Mouse (Mus musculus) heart, postnatal 36 days (tissue): ENCODE measurements at regions not wholly inside any gene's neighbourhood (a gene's known extent, or its start where the extent isn't known, plus 50 kb on each side); places are given as distances from the start of the nearest gene placed in this dataset.

ENCODE experiments used
- DNase-seq, 2 experiments: peaks; one replicate each; pipeline ENCODE4 v3.0.0; 2021 to 2022
- intact Hi-C: fragments of 180-260 bp; cut with DNase I; formaldehyde crosslinking; loops from one replicate; pipeline ENCODE4 v1.15.1; 2025

DNA sequence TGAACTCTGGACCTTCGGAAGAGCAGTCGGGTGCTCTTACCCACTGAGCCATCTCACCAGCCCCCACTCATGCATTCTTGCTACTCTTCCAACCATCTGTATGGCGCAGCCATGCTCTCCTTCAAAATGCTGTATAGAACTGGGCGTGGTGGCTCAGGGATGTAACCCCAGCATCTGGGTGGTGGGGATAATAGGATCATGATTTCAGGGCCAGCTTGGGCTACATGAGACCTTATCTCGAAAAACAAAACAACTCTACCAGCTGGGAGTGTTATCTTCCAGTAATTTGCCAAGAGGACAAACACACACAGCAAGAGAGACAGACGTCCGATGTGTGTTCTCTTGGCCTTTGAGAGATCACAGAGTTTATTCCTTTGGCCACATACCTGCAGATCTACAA is 69.8 kb upstream of the Lmo2 start:
- intact Hi-C loops = no loop called here
- DNase-seq = no peak

DNA sequence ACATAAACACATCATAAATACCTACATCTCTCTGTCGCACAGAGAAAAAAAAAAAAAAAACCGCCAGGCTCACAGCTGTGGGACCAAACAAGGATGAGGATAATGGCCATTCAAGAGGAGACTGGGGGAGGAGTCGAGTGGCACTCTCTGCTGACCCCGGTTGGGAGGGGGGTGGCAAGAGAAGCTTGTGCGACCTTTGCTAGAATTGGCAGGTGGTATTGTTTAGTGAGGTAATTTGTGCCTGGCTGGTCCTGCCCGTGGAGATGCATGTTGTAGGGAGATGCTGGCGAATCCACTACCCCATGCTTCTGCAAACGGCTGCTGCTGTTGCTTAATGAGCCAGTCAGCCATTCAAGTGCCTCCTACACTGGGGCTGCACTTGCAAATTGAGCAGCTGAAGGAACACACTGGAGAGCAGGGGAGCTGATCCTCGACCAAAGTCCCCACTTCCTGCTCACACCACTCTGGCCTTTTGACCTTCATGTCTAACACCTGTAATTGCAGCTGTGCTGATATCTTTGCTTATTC is 66.5 kb upstream of the Lmo2 start:
- intact Hi-C loops = no loop called here

DNA sequence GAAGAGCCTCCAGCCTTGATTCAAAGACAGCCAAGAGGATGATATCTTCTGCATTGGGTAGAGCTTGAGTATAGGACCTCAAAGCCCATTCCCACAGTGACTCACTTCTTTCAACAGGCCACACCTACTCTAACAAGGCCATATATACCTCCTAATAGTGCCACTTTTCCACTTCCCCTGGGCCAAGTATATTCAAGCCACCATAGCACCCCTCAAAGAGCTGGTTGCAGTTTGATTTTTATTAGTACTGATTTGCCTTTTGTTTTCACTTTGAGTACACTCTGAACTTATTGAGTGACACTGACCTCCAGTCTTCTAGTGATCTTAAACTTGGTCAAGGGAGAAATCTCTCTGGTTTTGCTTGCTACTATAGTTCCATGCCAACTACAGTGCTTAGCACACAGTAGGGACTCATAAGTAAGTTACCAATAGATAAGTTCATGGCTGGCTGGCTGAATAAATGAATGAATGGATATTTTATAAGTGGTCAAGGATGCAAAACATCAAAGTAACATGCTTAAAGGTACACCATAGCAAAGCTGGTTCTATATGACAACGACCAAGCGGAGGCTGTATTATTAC is 64.5 kb upstream of the Lmo2 start:
- intact Hi-C loops = no loop called here
- no peak for DNase-seq

More for the DNA sequence above, 66.5 kb upstream of the Lmo2 start:
- DNase-seq = no peak

DNA sequence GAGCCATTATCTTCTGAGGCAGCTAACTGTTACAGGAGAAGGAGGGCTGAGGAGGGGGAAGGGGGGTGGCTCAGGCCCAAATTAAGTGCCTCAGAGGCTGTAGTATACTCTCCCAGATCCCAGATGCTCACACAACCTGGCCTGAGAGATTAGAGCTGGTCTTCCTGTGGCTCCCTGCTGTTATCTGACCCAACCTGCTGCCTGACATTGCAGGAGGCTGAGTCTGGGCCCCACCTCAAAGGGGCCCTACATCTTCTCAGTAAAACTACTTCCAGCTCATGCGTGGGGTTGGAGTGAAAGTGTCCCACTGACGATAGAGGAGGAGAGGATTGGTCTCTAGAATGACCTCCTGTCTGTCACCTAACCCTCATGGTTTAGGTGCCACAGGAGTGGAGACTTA is 64.0 kb upstream of the Lmo2 start:
- intact Hi-C loops = no loop called here
- DNase-seq = no peak

DNA sequence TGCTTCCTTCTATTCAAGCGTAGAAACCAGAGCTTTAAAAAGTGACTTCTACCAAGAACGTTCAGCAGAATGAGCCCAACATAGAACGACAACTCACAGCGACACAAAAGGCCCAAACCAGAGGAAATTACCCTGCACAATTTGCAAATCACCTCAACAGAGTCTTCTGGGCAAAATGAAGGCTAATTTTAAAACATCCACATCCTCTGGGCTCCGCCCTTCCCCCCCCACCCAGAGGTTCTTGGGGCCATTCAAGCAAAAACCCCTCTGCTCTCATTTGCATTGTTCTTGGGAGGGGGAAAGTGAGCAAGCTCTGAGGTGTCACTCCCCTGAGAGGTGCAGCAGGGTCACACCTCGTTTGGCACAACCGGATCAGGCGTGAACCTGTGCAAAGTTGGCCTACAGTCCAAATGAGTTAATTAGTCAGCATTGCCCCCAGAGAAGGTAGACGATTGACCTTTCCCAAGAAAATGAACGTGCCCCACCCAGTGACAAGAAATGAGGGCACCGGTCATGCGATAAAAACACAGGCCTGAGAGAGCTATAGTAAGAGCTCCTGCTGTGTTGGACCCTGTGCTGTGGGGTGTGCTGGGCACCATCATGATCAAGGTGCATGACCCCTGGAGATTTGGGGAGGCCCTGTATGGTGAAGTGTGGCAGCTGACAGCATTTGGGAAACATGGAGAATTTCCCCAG is 62.7 kb upstream of the Lmo2 start:
- intact Hi-C loops = no loop called here
- DNase-seq = no peak

DNA sequence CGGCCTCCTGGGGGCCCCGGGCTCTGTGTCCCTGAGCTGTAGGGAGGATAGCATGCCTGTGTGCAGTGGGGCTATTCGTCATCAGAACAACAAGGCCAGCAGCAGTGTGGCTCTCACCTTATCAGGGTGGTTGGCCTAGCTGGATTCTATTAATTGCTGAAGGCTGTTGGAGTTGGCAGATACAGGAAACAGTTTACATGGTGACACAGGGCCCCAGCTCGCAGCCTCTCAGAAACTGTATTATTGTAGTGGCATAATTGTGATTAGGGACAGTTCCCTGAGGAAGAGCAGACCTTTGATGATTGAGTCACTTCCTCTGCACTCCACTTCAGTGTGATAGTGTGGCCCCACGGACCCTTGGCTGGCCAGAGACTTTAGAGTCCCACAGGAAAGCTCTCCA is 61.6 kb upstream of the Lmo2 start:
- intact Hi-C loops = no loop called here
- DNase-seq = no peak

DNA sequence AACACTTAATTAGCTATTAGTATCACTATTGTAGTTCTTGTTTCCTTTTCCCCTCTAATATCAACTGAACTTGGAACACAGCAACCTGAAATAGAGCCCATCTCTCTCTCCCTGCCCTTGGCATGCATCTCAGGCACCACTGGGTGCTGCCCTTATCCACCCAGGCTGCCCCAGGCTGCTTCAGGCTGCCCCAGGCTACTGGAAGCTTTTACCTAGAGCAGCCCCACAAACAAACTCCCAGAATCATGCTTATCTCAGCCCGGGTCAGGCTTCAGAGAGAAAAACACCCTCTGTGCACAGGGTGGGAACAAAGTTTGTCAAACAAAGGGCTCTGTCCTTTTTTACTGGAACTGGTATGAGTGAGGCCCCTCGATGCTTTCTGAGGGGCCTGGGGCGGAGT is 61.0 kb upstream of the Lmo2 start:
- intact Hi-C loops = no loop called here

DNA sequence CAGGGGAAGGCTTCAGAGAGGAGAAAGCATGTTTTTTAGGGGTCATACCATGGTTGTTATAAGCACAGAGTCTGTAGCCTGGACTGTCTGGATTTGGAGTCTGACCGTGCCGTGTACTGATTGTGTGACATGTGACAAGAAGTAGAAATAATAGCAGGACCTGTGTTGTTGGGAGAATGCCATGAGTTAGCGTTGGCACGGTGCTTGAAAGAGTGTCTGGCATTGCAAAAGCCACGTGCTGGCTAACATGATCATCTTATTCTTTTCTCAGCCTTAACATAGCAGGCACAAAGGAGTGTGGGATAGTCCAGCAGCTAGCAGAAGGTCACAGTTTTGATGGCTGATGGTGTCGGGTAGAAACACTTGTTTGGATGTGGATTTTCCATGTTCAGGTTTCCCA is 58.1 kb upstream of the Lmo2 start:
- intact Hi-C loops = loop anchor here (2.0 kb wide), 1 partner anchor 71 kb away; no protein-coding TSS in a partner anchor
- peak; percentile 56 to 67 for DNase-seq

More for the DNA sequence above, 61.0 kb upstream of the Lmo2 start:
- DNase-seq = no peak

DNA sequence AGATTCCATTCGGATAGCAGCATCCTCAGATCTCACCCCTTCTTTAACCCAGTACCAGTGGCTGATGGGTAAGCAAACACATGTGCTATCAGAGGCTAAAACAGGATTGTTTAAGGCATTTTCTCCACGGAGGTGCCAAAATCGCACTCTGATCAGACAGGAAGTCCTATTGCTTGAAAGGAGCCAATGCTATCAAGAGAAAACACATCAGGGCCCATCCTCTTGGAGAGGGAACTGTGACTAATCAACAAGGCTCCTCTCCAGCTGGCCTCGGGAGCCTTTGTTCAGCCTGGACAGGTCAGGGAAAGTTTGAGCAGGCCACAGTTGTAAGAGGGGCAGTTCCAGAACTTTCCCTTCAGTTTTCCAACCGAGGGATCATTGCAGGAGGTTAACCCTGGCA is 57.4 kb upstream of the Lmo2 start:
- intact Hi-C loops = loop anchor here (2.0 kb wide), 1 partner anchor 70 kb away; no protein-coding TSS in a partner anchor
- peak; percentile 65 to 70 for DNase-seq

DNA sequence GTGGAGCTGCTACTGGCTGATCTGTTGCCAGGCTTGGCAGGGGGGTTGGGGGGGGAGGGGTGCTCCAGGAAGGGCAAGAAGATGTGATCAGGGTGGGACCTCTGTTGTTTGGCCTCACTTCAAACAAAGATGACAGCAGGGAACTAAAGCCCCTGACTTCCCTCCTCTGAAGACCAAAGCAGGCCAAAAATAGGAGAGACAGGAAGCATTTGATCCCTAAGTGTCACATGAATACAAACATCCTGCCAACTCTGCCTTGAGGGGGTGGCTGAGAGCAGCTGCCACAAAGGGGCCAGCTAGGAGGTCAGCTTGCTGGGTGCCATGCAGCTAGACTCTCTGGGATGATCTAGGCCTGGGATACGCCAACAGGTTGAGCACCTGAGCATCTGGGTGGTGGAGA is 56.3 kb upstream of the Lmo2 start:
- intact Hi-C loops = loop anchor here (2.0 kb wide), 1 partner anchor 69 kb away; no protein-coding TSS in a partner anchor

DNA sequence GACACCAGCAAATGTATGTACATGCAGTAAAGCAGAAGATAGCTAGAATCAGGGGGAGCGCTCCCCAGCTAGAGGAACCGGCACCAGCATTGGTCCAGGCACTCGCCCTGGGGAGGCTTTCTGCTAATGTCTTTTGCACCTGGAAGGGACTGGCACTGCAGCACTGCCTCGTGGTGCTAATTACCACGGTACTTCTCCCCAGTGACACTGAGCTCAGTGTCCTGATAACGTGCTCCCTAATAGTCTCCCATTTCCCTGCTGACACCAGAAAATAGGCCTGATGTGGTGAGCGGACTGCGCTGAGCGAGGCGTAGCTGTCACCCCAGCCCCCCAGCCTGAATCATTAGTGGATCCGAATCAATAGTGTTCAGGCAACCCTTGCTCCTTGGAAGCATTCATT is 55.0 kb upstream of the Lmo2 start:
- intact Hi-C loops = no loop called here
- DNase-seq = no peak

More for the DNA sequence above, 56.3 kb upstream of the Lmo2 start:
- DNase-seq = peak in 1 of 2 experiments; percentile 13

DNA sequence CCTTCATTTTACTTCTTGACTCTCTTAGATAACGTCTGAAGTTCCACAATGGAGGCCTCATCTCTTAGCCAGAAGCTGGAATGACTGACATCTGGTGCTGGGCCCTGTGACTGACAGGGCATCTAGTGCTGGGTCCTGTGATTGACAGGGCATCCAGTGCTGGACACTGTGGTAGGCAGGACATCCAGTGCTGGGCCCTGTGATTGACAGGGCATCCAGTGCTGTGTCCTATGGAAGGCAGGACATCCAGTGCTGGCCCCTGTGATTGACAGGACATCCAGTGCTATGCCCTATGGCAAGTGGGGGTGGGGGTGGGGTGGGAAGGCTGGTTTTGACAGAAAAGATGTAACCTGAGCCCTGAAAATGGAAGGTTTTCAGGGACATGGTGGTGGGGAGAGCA is 52.1 kb upstream of the Lmo2 start:
- no peak for DNase-seq
- intact Hi-C loops = no loop called here

DNA sequence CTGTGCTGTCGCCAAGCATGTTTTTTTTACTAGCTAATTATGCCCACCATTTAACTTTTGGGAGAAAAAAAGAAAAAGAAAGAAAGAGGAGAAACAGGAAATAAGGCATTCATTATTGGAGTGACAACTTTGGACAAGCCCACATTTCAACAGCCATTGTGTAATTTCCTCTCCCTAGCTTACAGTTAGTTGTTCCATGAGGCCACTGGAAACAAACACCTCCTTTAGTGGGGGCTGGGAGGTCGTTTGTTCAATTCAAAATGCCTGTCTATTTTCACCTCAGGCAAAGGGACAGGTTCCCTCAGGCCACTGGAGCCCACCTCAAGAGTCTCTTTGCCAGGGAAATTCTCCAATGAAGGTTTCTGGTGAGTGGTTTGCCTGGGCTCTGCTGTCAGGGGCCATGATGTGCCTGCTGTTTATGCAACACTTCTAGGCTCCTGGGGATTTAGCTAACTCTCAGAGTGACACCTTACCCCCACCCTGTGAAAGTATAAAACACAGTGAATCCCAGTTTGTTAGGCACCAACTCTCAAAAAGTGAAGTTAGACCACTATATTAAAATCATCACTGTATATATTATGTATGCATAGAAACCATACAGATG is 51.1 kb upstream of the Lmo2 start:
- intact Hi-C loops = no loop called here
- DNase-seq = no peak
